Mouse (Mus musculus) embryonic facial prominence, embryonic 15.5 days (tissue): ENCODE data around the gene Vmn1r86. TPM values are rescaled to one million over a fixed set of nuclear protein-coding genes. Genes with fewer than 3 reads are reported as not detected.
"Not testable (repeated sequence)": the region's sequence is repeated elsewhere in the genome, so short reads cannot be mapped to it uniquely, and the experiment has no call there.

Experiments used
- ATAC-seq: fragments of 200-750 bp; cut with Nextera tagmentation; 2 replicates; pipeline ENCODE4 v1.8.0; 2017; ENCODE audit warnings: low read depth, moderate TSS enrichment; ENCODE audit not compliant: insufficient number of reproducible peaks, low FRiP score, low TSS enrichment
- H3K27ac ChIP-seq: fragments of 300-500 bp; sonication (generic); replicated peaks from 2 replicates; pipeline ENCODE4 v1.5.1; 2015; ENCODE audit warnings: mild to moderate bottlenecking, inconsistent platforms
- H3K27me3 ChIP-seq: fragments of 300-500 bp; sonication (generic); 2 replicates; pipeline ENCODE4 v1.6.1; 2015; ENCODE audit warnings: inconsistent platforms
- H3K36me3 ChIP-seq: fragments of 300-500 bp; sonication (generic); 2 replicates; pipeline ENCODE4 v1.6.1; 2015; ENCODE audit warnings: mild to moderate bottlenecking, inconsistent platforms
- H3K4me1 ChIP-seq: fragments of 300-500 bp; sonication (generic); 2 replicates; pipeline ENCODE4 v1.6.1; 2015; ENCODE audit warnings: inconsistent platforms
- H3K4me2 ChIP-seq: fragments of 300-500 bp; sonication (generic); replicated peaks from 2 replicates; pipeline ENCODE4 v1.6.1; 2015; ENCODE audit warnings: mild to moderate bottlenecking, inconsistent platforms
- H3K4me3 ChIP-seq: fragments of 300-500 bp; sonication (generic); replicated peaks from 2 replicates; pipeline ENCODE4 v1.5.1; 2015; ENCODE audit warnings: mild to moderate bottlenecking, inconsistent platforms
- H3K9ac ChIP-seq: fragments of 300-500 bp; sonication (generic); 2 replicates; pipeline ENCODE4 v1.6.1; 2015; ENCODE audit warnings: inconsistent platforms
- H3K9me3 ChIP-seq: fragments of 300-500 bp; sonication (generic); replicated peaks from 2 replicates; pipeline ENCODE4 v1.6.1; 2016; ENCODE audit warnings: inconsistent platforms
- whole genome bisulfite sequencing: fragments of 180-500 bp; shearing (Covaris S2); methylation state at CpG from one replicate; pipeline ENCODE4 v1.1.7; 2015; 5-methylcytosine and 5-hydroxymethylcytosine counted together
- polyA plus RNA-seq: library from polyadenylated mRNA; unstranded; fragments of >200 nt; fragmentation: Nextera tagmentation; extraction: Ambion mirVana; gene quantifications from 2 replicates; pipeline ENCODE4 v1.2.1, GENCODE M21; 2015

Gene Vmn1r86
- not detected in 2 replicates for polyA plus RNA-seq

GRCm38 (mm10) chr7:13119817-13120216 is at the start of gene Vmn1r86:
TSS of gene Vmn1r86 (minus strand) at chr7:13119917.
- no peaks in the 10 kb centered on the region for H3K36me3 ChIP-seq
- no peak for ATAC-seq
- H3K27me3 ChIP-seq: no peaks in the 10 kb centered on the region
- no peak within 1 kb of the TSS for H3K4me3 ChIP-seq
- no peak within 1 kb of the TSS for H3K27ac ChIP-seq
- no peaks in the 10 kb centered on the region for H3K9me3 ChIP-seq
- H3K4me2 ChIP-seq: no peak within 1 kb of the TSS
- no peak within 1 kb of the TSS for H3K9ac ChIP-seq
- no peaks in the 10 kb centered on the region for H3K4me1 ChIP-seq

DNA sequence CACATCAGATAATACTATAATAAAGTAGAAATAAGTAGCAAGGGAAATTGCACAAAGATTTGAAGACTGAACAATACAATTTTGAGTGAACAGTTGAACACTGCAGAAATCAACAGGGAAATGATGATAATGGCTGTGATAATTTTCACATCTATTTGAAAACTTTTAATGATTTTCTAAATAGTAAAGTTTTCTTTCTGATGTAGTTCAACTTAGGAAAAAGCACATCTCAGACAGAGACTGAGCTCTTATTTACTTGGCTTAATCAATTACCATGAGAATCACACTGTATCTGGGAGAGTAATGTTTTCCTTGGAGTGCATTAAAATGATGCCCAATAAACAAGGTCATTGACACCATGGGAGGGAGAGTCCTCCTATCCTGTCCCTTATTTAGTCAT is 39.6 kb upstream of the Vmn1r86 start, which contains the start of gene Vmn1r88:
Gene Vmn1r88, plus strand, starts transcription at position 301 of the 400 bp plus-strand sequence.
- no peaks in the 10 kb centered on the region for H3K9me3 ChIP-seq
- H3K36me3 ChIP-seq: no peaks in the 10 kb centered on the region
- H3K27ac ChIP-seq: no peak within 1 kb of the TSS
- no peaks in the 10 kb centered on the region for H3K4me1 ChIP-seq
- H3K9ac ChIP-seq: no peak within 1 kb of the TSS
- H3K27me3 ChIP-seq: no peaks in the 10 kb centered on the region
- no peak within 1 kb of the TSS for H3K4me3 ChIP-seq
- no peak within 1 kb of the TSS for H3K4me2 ChIP-seq
- no peak for ATAC-seq

DNA sequence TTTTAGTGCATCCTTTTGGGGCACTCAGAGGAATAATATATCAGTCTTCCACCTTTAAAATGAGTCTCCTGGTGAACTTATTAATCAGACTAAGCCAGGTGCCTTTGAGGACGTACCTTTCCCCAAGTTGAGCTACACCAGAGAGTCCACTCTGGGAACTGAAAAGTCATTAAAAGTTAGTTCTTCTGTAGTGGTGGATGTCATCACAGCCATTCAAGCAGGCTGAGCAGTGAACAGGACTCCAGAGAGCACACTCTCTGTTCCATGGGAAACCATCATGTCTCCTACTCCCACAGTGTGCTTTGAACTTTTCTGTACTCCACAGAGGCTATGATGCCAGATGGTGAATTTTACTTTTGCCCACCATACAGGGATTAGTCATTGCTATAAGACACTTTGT is 20.3 kb upstream of the Vmn1r86 start, which contains the start of gene Vmn1r87:
Gene Vmn1r87, minus strand, starts transcription at position 101 of the 400 bp plus-strand sequence.
- Histone ChIP-seq H3K4me1 (no peaks in the 10 kb centered on the region), H3K27ac (no peak within 1 kb of the TSS), H3K36me3 (no peaks in the 10 kb centered on the region), H3K4me3 (no peak within 1 kb of the TSS), H3K27me3 (no peaks in the 10 kb centered on the region), H3K9me3 (no peaks in the 10 kb centered on the region), H3K4me2 (no peak within 1 kb of the TSS), H3K9ac (no peak within 1 kb of the TSS)
- ATAC-seq: no peak
- WGBS: 79% methylated on average over 1 of the region's 1 CpGs

- H3K4me2 ChIP-seq: no peak overlapping the region
- H3K9me3 ChIP-seq: no peaks in the 10 kb centered on the region
- no peaks in the 10 kb centered on the region for H3K4me1 ChIP-seq
- no peak overlapping the region for H3K27ac ChIP-seq
- ATAC-seq: no peak
- no peak overlapping the region for H3K9ac ChIP-seq
- no peaks in the 10 kb centered on the region for H3K27me3 ChIP-seq
- H3K4me3 ChIP-seq: no peak overlapping the region
- H3K36me3 ChIP-seq: no peaks in the 10 kb centered on the region
These were observed 17.6 kb upstream of the Vmn1r86 start for GRCm38 (mm10) chr7:13137340-13137739.

GRCm38 (mm10) chr7:13131856-13132255 is 12.1 kb upstream of the Vmn1r86 start:
- 87% methylated on average over 2 of the region's 2 CpGs for WGBS
- Histone ChIP-seq H3K27me3 (no peaks in the 10 kb centered on the region), H3K27ac (no peak overlapping the region), H3K4me1 (no peaks in the 10 kb centered on the region), H3K4me2 (no peak overlapping the region), H3K4me3 (no peak overlapping the region), H3K36me3 (no peaks in the 10 kb centered on the region), H3K9ac (no peak overlapping the region), H3K9me3 (no peaks in the 10 kb centered on the region)
- no peak for ATAC-seq

GRCm38 (mm10) chr7:13123554-13124153 is 3.9 kb upstream of the Vmn1r86 start:
- peak; percentile 65 for ATAC-seq
- not testable (repeated sequence) for H3K9ac ChIP-seq, H3K27me3 ChIP-seq, H3K4me1 ChIP-seq, H3K27ac ChIP-seq, H3K9me3 ChIP-seq, H3K36me3 ChIP-seq
- peak overlapping the region; percentile 16 for H3K4me3 ChIP-seq
- 2% methylated on average over 20 of the region's 34 CpGs for WGBS
- peak overlapping the region; percentile 44 for H3K4me2 ChIP-seq

GRCm38 (mm10) chr7:13095073-13095472 is 24.6 kb downstream of the Vmn1r86 start, which contains the start of gene Vmn1r85:
TSS of gene Vmn1r85 (minus strand) at chr7:13095173.
- H3K4me3 ChIP-seq: no peak within 1 kb of the TSS
- ATAC-seq: no peak
- H3K36me3 ChIP-seq: no peaks in the 10 kb centered on the region
- WGBS: 62% methylated on average over 3 of the region's 3 CpGs
- H3K4me2 ChIP-seq: no peak within 1 kb of the TSS
- no peaks in the 10 kb centered on the region for H3K27me3 ChIP-seq
- H3K9me3 ChIP-seq: no peaks in the 10 kb centered on the region
- no peak within 1 kb of the TSS for H3K9ac ChIP-seq
- H3K4me1 ChIP-seq: no peaks in the 10 kb centered on the region
- H3K27ac ChIP-seq: no peak within 1 kb of the TSS

DNA sequence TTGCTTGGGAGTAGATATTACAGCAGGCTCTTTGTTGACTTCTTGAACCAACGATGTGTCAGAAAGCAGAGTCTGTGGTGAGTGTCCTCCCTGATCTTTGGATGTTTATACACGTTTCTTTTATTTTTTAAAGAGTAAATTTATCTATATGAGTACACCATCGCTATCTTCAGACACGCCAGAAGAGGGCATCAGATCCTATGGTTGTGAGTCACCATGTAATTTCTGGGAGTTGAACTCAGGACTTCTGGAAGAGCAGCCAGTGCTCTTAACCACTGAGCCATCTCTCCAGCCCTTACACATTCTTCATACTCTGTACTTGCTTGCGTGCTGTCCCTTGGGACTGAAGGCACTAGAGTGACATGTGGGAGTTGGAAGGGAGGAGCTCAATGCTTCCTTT is 47.4 kb downstream of the Vmn1r86 start:
- no peak overlapping the region for H3K9ac ChIP-seq
- no peaks in the 10 kb centered on the region for H3K9me3 ChIP-seq
- WGBS: 56% methylated on average over 5 of the region's 5 CpGs
- H3K4me3 ChIP-seq: no peak overlapping the region
- no peaks in the 10 kb centered on the region for H3K36me3 ChIP-seq
- no peaks in the 10 kb centered on the region for H3K4me1 ChIP-seq
- H3K27me3 ChIP-seq: no peaks in the 10 kb centered on the region
- no peak overlapping the region for H3K27ac ChIP-seq
- no peak overlapping the region for H3K4me2 ChIP-seq
- no peak for ATAC-seq

DNA sequence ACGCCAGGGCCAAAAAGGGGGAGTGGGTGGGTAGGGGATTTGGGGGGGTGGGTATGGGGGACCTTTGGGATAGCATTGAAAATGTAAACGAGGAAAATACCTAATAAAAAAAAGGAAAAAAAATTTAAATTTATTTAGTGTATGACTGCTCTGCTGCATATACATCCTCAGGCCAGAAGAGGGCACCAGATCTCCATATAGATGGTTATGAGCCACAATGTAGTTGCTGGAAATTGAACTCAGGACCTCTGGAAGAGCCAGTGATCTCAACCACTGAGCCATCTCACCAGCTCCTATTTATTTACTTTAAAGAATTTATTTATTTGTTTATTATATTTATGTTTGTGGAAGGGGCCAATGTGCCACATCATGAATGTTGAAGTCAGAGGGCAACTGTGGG is 56.3 kb downstream of the Vmn1r86 start:
- not testable (repeated sequence) for H3K9me3 ChIP-seq, H3K4me2 ChIP-seq, H3K36me3 ChIP-seq, H3K27me3 ChIP-seq, H3K4me1 ChIP-seq, H3K27ac ChIP-seq, ATAC-seq, H3K4me3 ChIP-seq, H3K9ac ChIP-seq
- 44% methylated on average over 2 of the region's 2 CpGs for WGBS

DNA sequence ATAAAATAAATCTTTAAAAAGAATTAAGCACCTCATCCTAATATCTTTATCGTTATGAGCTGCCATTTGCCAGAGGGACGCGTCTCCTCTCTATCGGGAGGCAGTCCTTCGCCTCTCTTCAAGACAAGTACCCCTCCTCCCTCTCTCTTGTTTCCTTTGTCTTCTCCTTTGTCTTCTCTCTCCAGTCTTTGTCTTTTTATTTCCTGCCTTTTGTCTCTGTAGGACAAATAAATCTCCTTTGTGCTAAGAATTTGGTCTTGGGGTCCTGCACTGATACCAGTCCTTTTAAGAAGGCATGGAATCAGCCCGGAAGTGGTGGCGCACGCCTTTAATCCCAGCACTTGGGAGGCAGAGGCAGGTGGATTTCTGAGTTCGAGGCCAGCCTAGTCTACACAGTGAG is 60.2 kb downstream of the Vmn1r86 start:
- no peaks in the 10 kb centered on the region for H3K27me3 ChIP-seq
- 87% methylated on average over 9 of the region's 9 CpGs for WGBS
- no peak for ATAC-seq
- no peak overlapping the region for H3K4me2 ChIP-seq
- H3K9me3 ChIP-seq: no peaks in the 10 kb centered on the region
- H3K9ac ChIP-seq: no peak overlapping the region
- no peak overlapping the region for H3K27ac ChIP-seq
- H3K4me3 ChIP-seq: no peak overlapping the region
- no peaks in the 10 kb centered on the region for H3K36me3 ChIP-seq
- no peaks in the 10 kb centered on the region for H3K4me1 ChIP-seq

DNA sequence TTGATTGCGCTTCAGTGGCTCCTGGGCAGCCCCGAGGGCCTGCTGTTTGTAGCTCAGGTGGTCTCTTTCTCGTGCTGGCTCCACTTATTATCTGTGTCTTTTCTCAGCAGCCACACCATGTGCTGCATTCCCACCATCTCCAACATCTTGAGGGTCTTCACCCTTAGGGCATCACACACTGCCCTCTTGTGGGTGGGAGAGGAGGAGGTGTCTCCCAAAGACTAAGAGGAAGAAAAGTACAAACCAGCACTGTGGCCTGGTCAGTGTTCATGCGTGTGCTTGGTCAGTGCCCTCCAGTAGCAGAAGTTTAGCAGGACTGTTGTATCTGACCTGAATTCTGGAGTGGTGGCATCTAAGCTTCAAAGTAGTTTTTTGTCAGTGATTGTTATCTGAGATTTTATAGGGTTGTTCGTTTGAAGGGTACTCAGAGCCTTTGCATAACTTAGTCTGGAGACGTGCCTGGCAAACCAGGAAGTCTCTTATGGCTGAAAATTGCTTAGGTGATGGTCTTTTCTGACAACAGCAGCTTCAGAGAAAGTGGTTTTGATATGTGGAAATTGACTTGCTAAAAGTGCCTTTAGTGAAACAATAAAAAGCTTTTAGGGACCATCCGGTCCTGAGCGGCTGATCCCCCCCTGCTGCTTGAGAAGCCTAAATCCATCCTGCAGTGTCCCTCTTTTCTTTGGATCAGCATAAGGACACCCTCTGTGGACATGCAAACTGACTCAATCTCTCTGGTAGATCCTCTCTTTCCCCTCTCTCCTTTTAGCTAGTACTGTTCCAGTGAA is 62.6 kb downstream of the Vmn1r86 start:
- H3K4me2 ChIP-seq: no peak overlapping the region
- WGBS: 51% methylated on average over 8 of the region's 8 CpGs
- H3K4me3 ChIP-seq: no peak overlapping the region
- ATAC-seq: no peak
- no peaks in the 10 kb centered on the region for H3K36me3 ChIP-seq
- H3K4me1 ChIP-seq: peaks cover 6% of the 10 kb centered on the region; the same call in 1 of the 2 replicates
- H3K9ac ChIP-seq: no peak overlapping the region
- H3K27me3 ChIP-seq: no peaks in the 10 kb centered on the region
- H3K27ac ChIP-seq: no peak overlapping the region
- no peaks in the 10 kb centered on the region for H3K9me3 ChIP-seq
